Mouse (Mus musculus) kidney, adult 8-10 months (tissue): ENCODE results near the gene Cyp1b1.

ENCODE experiments used
- DNase-seq, 2 experiments: peaks; one replicate each; pipeline ENCODE4 v3.0.0; 2022

Cyp1b1 gene

GRCm38 (mm10) chr17:79714931-79715637 is at the start of gene Cyp1b1:
TSS of gene Cyp1b1 (minus strand) at chr17:79715061.
- peak in 1 of 2 experiments; percentile 32 for DNase-seq

DNA sequence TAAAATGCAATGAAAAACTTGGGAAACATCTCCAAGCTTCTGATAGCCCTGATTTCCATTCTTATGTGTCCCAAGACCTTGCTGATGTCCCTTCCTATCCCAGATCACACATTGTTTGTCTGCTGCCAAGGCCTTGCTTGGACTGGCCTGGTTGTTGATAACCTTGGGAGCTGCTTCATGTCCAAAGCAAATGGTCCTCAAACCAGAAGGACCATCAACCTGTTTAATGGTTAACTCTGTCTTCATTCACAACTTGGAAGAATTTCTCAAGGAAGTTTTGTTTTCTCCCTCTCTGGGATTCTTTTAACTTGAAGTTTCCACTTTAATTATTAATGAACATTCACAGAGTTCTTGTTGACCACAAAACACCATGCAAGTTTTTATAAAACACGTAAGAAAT is 47.0 kb upstream of the Cyp1b1 start:
- peak in 1 of 2 experiments; percentile 53 for DNase-seq

- DNase-seq, result no peak
These were observed 39.0 kb upstream of the Cyp1b1 start for GRCm38 (mm10) chr17:79753831-79754230.

DNA sequence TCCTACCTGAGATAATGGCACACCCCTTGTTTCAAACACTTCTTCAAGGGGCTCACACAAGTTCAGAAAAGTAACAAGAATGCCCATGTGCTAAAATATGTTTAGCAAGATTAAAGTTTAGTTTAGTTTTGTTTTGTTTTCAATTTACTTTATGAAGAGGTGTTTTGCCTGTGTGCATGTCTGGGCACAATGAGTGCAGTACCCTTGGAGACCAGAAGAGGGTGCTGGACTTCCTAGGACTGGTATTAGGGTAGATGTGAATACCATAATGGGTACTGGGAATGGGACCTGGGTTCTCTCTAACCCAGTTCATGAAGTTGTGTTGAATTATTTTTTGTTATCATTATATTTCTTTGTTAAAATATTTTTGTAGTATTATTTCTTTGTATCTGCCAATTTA is 38.0 kb upstream of the Cyp1b1 start:
- DNase-seq, result peak in 1 of 2 experiments; percentile 25

GRCm38 (mm10) chr17:79751661-79752191 is 36.9 kb upstream of the Cyp1b1 start:
- no peak for DNase-seq

DNA sequence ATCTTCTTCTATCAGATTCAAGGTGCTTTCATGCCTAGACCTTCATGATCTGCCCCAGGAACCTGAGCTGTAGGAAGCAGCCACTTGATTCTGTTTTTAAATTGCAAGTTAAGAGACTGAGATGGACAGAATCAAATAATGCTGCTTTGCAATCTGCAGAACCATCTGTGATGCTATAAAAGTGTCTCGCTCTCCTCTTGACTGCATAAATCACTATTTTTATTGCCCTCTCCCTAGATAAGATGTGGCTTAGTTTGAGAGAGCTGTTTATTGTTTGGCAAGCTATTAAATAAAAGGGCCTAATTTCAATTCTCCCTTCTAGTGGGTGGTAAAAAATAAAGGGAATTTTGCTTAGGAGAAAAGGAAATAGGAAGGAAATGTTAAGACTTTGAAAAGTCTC is 34.8 kb upstream of the Cyp1b1 start:
- DNase-seq, result no peak

DNA sequence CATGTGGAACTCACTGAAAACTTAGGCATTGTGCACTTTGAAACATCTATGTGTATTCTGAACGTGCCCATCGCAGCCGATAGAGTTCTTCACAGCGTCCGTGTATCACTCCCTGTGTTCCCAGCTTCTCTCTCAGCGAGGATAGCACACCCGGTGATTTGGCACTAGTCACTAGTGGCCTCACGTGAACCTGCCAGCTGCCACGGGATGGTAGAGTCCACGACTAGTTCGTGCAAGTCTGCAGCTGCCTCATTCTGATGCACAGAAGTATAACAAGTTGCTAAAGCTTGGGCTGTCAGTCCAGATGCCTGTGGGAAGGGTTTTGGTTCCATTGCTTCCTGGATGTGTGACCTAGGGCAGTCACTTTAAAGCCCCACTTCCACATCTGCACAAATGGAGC is 32.1 kb upstream of the Cyp1b1 start:
- no peak for DNase-seq

- peak; percentile 28 to 30 for DNase-seq
These were observed 31.3 kb upstream of the Cyp1b1 start for GRCm38 (mm10) chr17:79746146-79746591.

GRCm38 (mm10) chr17:79745051-79745731 is 30.3 kb upstream of the Cyp1b1 start:
- peak; percentile 11 to 28 for DNase-seq

DNA sequence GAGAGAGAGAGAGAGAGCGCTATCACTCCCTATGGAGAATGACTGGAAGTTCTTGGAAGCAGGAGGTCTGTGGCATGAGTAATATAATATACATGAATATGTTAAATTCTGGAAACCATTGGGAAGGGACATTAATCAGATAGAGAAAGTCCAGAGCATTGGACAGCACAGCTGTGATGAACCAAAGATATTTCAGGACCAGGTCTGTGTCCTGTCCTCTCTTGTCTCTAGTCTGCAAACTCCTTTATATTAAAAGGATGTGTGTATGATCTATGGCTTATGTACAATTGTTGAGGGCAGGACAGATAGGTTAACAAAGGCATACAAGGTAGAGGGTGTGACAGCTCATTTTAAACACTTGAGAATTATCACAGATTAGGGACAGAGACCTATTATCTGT is 28.6 kb upstream of the Cyp1b1 start:
- DNase-seq, result no peak

DNA sequence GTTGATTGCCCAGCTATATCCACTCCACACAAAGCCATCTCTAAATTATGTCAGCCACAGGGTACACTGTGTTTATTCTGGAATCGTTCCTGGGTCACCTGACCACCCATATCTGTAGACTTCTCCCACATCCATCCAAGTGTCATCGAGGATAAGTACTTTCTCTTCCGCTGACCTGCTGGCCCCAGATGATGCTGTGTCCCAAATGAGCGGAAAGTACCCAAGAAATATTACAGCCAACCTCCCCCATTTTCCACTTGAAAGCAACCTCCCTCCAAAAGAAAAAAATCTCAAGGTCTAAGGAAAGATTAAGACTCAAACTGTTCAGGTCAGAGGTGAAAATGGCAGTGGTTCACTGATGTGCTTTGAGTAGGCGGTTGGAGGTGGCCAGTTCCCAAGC is 27.8 kb upstream of the Cyp1b1 start:
- no peak for DNase-seq

- no peak for DNase-seq
These were observed 24.1 kb upstream of the Cyp1b1 start for GRCm38 (mm10) chr17:79738847-79739498.

- no peak for DNase-seq
These were observed 22.7 kb upstream of the Cyp1b1 start for GRCm38 (mm10) chr17:79737598-79737997.

- DNase-seq, result no peak
These were observed 18.2 kb upstream of the Cyp1b1 start for GRCm38 (mm10) chr17:79733039-79733438.

DNA sequence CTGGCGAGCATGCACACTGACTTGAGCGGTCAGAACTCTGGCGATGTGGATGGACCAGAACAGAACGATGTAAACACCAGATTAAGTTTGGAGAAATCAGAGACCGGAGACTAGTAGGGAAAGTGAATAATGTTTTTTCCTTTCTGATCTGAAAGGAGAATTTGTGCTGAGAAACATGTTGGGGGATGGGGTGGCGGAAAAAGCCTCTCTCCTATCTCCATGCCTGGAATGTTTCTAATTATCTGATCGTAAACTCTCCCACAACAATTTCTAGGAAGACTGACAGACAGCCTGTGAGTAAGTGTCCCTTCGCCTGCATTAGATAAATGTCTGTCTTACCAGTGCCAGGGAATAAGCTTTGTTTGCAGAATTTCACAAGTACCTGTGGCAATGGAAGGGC is 16.1 kb upstream of the Cyp1b1 start:
- DNase-seq, result no peak

DNA sequence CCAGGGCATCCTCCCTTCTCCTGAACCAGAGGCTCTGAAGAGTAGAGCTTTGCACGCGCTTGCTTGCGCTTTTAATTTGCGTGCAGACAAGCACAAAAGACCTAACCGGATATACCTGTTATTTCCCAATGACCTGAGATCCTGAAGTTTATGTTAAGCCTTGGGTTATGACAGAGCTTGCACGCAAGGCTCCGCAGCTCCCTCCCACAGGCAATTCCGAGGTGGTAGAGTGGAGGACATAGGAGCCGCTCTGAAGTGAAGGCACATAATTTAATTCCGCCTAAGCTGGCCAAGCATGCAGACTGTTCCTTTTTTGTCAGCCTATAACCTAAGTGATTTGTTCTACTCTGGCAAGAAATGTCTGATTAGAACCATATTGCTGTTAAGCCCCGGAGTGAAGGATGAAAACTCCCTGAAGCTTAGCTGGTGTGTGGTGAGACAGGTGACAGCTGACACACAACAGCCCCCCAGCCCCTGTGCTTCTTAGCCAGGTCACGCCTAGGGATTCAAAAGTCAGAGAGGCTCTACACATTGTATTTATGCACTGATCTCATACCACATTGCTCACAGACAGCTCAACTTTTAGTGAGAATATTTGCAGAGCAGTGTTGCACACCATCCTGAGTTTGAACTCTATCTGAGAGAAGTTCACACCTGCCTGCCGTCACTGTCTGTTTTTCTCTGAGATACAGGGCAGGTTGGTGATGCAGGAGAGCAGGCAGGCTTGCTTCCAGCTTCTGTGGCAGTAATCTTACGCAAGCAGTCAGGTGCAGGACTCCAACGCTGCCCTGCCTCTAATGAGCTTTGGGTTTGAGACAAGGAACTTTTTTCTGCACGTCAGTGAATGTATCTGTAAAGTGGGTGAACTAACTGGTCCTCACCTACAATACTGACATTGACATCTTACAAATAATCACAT is 14.0 kb upstream of the Cyp1b1 start:
- no peak for DNase-seq

DNA sequence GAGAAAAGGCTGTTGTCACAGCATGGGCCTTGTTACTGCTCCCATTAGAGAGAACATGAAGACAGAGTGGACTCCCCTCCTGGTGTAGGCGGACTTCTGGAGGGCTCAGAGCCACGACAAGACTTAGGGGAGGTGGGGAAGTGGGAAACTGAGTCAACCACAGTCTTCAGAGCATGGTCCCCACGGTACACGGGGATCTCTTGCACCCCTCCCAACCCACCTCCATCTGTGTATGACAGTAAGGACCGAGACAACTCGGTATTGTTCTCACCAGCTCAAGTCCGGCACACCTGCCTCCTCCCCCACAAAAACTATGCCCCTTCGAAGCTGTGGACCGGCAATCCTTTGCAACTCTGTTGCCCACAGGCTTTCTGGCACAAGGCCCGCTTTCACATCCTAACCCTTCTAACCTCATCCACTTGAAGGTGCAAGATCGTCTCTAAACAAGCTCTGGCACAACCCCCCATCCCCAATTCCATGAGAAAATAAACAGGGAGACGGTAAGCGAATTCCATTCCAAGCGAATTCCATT is 13.3 kb upstream of the Cyp1b1 start:
- no peak for DNase-seq

DNA sequence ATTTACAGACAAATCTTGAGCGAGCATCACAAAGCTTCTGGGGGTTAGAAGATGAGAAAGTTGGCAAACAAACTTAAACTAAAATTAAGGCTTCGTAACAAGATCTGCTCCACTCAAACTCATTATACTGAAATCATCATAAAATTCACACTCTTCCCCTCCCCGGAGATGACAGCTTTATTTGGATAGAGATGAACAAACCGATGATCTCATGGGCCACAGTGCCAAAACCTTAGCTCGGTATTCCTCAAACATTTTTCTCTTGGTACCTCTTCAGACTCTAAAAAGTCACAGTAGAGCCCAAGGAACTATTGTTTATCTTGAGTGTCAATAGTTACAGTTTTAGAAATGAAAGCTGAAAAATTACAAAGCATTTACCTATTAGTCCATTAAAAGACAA is 11.8 kb upstream of the Cyp1b1 start:
- no peak for DNase-seq

DNA sequence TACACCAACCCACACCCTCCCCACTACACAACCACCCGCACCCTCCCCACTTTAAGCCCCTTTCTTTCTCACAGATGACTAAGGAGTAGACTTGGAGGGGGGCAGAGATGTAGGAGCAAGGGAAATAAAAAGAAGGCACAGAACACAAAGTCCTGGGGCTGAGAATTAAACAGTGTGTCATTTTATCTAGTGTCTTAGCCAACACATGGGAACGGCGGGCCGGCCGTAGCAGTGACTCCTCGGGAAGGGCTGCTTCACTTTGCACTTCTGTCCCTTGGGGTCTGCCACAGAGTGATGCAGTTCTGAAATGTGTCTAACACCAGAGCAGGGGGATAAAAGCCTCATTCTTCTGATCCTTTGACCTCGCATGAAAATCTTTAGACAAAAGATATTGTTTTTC is 5.8 kb upstream of the Cyp1b1 start:
- DNase-seq, result no peak

DNA sequence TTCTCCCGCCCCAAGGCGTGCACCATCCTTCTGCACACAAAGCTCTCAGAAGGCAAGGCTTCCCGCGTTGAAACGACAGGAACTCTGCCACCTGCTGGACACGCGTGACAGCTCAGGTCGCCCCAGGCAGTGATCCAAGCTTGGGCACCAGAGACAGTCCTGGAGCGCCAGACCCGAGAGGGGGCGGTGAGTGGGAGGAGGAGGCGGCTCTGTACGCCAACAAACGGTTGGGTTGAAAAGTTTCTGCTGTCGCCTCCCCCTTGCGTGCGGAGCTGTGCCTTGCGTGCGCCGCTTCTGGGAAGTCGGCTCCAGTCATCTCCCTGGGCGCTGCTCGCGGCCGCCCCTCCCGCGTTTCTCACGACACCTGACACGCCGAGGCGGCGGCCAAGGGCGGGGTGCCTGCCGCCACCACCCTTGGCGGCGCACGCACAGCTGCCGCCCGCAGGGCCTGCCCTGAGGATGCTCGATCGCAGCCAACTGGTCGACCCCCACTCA is 835 bp upstream of the Cyp1b1 start:
- DNase-seq, result peak; percentile 76 to 90

- DNase-seq, result no peak
These were observed 429 bp downstream of the Cyp1b1 start for GRCm38 (mm10) chr17:79714368-79714895.
